Mouse (Mus musculus): ENCODE measurements around the gene Rnf222. TPM values are rescaled to one million over a fixed set of nuclear protein-coding genes. Genes with fewer than 3 reads are reported as not detected.

Rnf222 gene
- polyA plus RNA-seq, 1 experiment from 2014 or later, result 0.05 TPM

DNA sequence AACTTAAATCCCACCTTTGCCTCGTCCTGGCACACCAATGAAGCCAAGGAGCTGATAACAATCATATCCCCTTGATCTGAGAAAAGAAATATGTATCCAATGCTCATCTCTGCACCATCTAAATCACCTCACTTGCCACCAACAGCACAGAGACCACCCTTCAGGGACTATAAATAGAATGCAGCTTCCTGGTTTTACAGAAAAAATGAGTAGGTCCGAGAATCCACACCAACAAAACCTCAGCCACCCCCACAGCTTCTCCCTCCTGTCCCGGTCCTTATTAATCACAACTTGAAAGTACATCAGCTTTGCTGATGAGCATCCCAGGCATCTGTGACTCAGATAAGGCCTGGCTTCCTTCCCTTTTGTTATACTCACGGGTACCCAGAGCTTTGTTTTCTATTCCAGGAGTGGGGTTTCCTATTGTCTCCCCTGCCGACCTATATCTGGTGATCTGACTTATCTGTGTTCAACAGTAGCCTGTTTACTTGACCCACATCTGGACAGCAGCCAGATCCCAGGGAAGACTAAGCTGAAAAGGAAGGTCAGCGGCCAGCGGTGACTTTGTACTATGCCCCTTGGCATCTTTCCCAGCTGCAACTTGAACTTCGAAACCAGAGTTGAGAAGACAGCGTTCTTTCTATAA lies 23.7 kb upstream of the Rnf222 start:
- Histone ChIP-seq H3K4me3 (no peak overlapping the region), H3K4me1 (peaks cover 6% of the 10 kb centered on the region), H3K27me3 (ENCODE audit: poor library complexity, severe bottlenecking) (no peaks in the 10 kb centered on the region), H3K36me3 (replicated peaks) (no peaks in the 10 kb centered on the region), H3K9me3 (no peaks in the 10 kb centered on the region), H3K27ac (no peak overlapping the region)
- 70% methylated on average over 9 of the region's 9 CpGs for WGBS
- no peak for DNase-seq (ENCODE audit: extremely low spot score, low spot score)

DNA sequence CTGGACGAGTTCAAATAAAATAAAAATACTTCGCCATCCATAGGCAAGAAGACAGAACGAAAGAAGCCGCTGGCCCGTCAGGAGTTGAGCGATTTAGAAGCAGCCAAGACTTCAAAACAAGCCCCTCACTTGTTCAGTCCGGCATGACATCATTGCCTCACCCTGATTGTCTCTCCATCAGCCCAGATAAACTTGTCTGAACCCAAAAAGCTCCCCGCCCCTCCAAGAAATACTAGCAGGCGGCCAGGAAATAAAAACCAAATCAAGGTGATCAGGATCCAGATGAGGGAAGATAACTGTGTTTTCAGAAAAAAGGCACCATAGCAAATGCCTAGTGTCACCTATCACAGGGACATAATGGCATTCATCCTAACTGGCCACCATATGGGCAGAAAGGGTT lies 17.1 kb upstream of the Rnf222 start:
- Histone ChIP-seq H3K4me1 (peaks cover 5% of the 10 kb centered on the region; the same call in 1 of the 2 replicates), H3K36me3 (replicated peaks) (no peaks in the 10 kb centered on the region), H3K9me3 (no peaks in the 10 kb centered on the region), H3K4me3 (no peak overlapping the region), H3K27me3 (ENCODE audit: poor library complexity, severe bottlenecking) (no peaks in the 10 kb centered on the region), H3K27ac (0 out of 2 replicates have a peak overlapping the region, but pooled peaks have one; percentile 40)
- no peak for DNase-seq (ENCODE audit: extremely low spot score, low spot score)
- 89% methylated on average over 9 of the region's 9 CpGs for WGBS

DNA sequence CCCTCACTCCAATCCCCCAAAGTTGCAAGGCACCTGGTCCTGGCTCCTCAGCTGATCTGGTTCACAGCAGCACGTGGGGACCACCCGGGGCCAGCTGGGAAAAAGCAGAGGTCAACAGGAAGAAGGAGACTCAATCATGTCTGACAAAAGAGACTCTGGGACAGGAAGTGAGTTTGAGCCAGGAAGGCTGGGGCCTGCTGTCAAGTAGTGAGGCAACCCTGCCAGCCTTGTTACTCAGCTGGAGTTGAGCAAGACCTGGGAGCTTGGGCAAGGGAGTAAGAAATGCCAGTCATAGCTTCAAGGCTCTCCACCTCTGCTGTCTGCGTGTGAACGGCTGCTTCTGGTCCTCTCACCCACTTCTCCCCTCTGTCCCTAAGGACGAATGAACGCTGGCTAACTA lies 16.6 kb upstream of the Rnf222 start, which contains the start of gene Ndel1:
Ndel1 (minus strand) TSS at position 111 of the 400 bp plus-strand sequence.
- Histone ChIP-seq H3K27me3 (ENCODE audit: poor library complexity, severe bottlenecking) (no peaks in the 10 kb centered on the region), H3K4me3 (no peak within 1 kb of the TSS), H3K4me1 (peaks cover 5% of the 10 kb centered on the region; the same call in 1 of the 2 replicates), H3K9me3 (no peaks in the 10 kb centered on the region), H3K36me3 (replicated peaks) (no peaks in the 10 kb centered on the region), H3K27ac (peak within 1 kb of the TSS; percentile 40; the same call in 1 of the 2 replicates)
- WGBS, result 73% methylated on average over 6 of the region's 6 CpGs
- no peak for DNase-seq (ENCODE audit: extremely low spot score, low spot score)

DNA sequence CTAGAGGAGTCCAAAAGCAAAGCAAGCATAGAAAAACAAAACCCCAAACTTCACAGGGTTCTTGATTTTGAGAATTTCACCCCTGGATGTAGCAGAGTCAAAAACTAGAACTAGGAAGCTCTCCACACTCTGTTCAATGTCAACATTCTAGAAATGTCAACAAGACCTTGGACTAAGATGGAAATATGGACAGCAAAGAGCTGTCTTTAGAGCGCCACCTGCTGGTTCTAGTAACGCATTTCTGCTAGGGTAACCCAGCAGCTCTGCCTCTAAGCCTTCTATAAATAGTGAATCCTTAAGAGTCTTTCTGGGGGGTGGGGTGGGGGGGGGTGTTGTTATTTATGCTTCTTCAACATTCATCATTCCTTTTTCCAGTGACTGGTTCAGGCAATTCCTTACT lies 13.5 kb upstream of the Rnf222 start:
- WGBS, result 0% methylated on average over 2 of the region's 2 CpGs
- H3K4me1 ChIP-seq, result peaks cover 5% of the 10 kb centered on the region; the same call in 1 of the 2 replicates
- no peak overlapping the region for H3K4me3 ChIP-seq
- peak; percentile 45 for DNase-seq (ENCODE audit: extremely low spot score, low spot score)
- no peak overlapping the region for H3K27ac ChIP-seq
- no peaks in the 10 kb centered on the region for H3K9me3 ChIP-seq
- H3K36me3 ChIP-seq (replicated peaks), result no peaks in the 10 kb centered on the region
- no peaks in the 10 kb centered on the region for H3K27me3 ChIP-seq (ENCODE audit: poor library complexity, severe bottlenecking)

DNA sequence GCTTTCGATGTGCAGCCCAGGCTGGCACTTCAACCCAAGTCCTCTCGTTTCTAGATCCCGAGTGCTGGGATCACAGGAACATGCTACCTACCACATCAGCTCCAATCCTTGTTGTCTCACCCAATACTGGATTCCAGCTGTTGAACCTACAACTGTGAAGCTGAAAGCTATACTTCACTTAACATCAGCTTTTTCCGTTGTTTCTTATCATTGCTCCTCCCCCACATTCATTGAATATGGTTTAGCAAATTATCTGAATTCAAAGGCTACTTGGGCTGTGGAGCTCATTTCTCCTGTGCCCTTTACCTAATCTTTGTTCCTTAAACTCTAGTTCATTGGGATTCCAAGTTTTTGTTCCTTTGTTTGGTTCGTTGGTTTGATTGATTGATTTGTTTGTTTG lies 9.5 kb upstream of the Rnf222 start:
- H3K27ac ChIP-seq, result no peak overlapping the region
- no peaks in the 10 kb centered on the region for H3K4me1 ChIP-seq
- no peak for DNase-seq (ENCODE audit: extremely low spot score, low spot score)
- H3K27me3 ChIP-seq (ENCODE audit: poor library complexity, severe bottlenecking), result no peaks in the 10 kb centered on the region
- WGBS, result 90% methylated on average over 5 of the region's 5 CpGs
- H3K9me3 ChIP-seq, result no peaks in the 10 kb centered on the region
- no peak overlapping the region for H3K4me3 ChIP-seq
- H3K36me3 ChIP-seq (replicated peaks), result no peaks in the 10 kb centered on the region

DNA sequence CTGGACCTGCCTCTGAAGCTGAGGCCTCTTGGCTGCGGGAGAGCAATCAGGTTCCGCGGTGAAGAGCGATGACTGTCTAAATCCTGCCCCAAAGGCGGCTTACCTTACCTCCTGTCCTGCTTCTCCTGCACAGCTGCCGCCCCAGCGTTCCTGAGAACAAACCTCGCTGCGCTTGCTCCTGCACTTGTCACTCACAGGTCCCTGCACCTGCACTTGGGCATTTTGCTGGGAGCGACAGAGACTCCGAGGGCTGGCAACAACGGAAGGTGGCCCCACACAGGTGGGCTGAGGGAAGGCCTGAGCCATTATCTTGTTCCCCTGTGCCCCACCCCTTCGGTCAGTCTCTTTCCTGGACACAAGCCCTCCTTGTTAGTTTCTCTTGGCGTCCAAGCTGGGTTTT lies 6.2 kb upstream of the Rnf222 start:
- no peak overlapping the region for H3K27ac ChIP-seq
- H3K4me3 ChIP-seq, result no peak overlapping the region
- no peak for DNase-seq (ENCODE audit: extremely low spot score, low spot score)
- H3K4me1 ChIP-seq, result no peaks in the 10 kb centered on the region
- H3K27me3 ChIP-seq (ENCODE audit: poor library complexity, severe bottlenecking), result no peaks in the 10 kb centered on the region
- H3K9me3 ChIP-seq, result no peaks in the 10 kb centered on the region
- H3K36me3 ChIP-seq (replicated peaks), result no peaks in the 10 kb centered on the region
- 16% methylated on average over 14 of the region's 14 CpGs for WGBS

DNA sequence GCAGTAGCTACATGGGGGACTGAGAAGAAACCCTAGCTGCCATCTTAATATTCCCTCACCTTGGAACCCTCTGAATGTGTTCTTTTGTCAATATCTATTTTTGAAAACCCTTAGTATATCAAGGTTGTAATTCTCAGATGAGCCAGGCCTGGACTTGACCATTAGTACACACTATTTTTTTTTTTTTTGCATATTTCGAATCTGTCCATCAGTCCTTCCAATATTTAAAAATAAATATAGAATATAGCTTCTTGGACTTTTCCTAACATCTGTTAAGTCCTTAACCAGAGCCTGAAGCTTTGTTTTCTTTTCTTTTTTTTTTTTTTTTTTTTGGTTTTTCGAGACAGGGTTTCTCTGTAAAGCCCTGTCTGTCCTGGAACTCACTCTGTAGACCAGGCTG lies 4.5 kb upstream of the Rnf222 start:
- WGBS, result 76% methylated on average over 2 of the region's 2 CpGs
- Histone ChIP-seq H3K27me3 (ENCODE audit: poor library complexity, severe bottlenecking) (no peaks in the 10 kb centered on the region), H3K27ac (no peak overlapping the region), H3K9me3 (no peaks in the 10 kb centered on the region), H3K4me1 (no peaks in the 10 kb centered on the region; the same call in 1 of the 2 replicates), H3K36me3 (replicated peaks) (no peaks in the 10 kb centered on the region), H3K4me3 (no peak overlapping the region)
- no peak for DNase-seq (ENCODE audit: extremely low spot score, low spot score)

DNA sequence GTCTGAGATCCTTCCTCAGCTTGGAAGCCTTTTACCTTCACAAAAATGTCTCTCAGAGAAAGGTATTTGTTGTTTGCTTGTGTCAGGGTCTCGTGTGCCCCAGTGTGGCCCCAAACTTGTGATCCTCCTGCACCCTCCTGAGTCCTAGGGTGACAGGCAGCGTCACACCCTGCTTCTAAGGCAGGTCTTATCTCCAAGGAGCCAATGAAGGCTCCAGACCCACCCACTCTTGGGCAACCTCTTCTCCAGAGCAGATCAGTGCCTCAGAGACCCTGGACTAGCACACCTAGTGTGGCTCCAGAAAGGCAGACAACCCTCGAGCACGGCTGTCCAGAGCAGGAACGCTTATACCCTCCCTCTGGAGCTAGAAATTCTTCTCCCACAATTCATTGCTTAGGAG lies 4.0 kb upstream of the Rnf222 start:
- H3K4me3 ChIP-seq, result no peak overlapping the region
- no peaks in the 10 kb centered on the region for H3K36me3 ChIP-seq (replicated peaks)
- no peaks in the 10 kb centered on the region for H3K9me3 ChIP-seq
- no peaks in the 10 kb centered on the region for H3K27me3 ChIP-seq (ENCODE audit: poor library complexity, severe bottlenecking)
- H3K27ac ChIP-seq, result no peak overlapping the region
- WGBS, result 81% methylated on average over 5 of the region's 5 CpGs
- no peaks in the 10 kb centered on the region; the same call in 1 of the 2 replicates for H3K4me1 ChIP-seq
- DNase-seq (ENCODE audit: extremely low spot score, low spot score), result no peak

DNA sequence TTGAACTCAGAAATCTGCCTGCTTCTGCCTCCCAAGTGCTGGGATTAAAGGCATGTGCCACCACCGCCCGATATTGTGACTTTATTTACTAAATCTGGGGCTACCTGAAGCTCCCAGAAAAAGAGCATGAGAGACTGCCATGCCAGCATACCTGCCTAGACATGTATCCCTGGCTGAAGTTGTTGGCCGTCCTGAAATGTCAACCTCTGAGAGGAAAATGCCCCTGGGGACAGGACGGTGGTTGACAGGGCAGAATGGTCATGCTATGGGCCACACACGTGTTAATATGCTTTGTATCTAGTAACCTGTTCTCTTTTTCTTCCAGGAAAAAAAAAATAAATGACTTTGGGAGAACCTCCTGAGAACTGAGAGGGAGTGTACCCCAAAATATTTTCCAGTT lies 2.3 kb upstream of the Rnf222 start:
- H3K27me3 ChIP-seq (ENCODE audit: poor library complexity, severe bottlenecking), result no peaks in the 10 kb centered on the region
- DNase-seq (ENCODE audit: extremely low spot score, low spot score), result no peak
- no peaks in the 10 kb centered on the region for H3K9me3 ChIP-seq
- no peak overlapping the region for H3K4me3 ChIP-seq
- H3K27ac ChIP-seq, result no peak overlapping the region
- no peaks in the 10 kb centered on the region for H3K36me3 ChIP-seq (replicated peaks)
- H3K4me1 ChIP-seq, result no peaks in the 10 kb centered on the region; the same call in 1 of the 2 replicates
- 82% methylated on average over 5 of the region's 5 CpGs for WGBS

DNA sequence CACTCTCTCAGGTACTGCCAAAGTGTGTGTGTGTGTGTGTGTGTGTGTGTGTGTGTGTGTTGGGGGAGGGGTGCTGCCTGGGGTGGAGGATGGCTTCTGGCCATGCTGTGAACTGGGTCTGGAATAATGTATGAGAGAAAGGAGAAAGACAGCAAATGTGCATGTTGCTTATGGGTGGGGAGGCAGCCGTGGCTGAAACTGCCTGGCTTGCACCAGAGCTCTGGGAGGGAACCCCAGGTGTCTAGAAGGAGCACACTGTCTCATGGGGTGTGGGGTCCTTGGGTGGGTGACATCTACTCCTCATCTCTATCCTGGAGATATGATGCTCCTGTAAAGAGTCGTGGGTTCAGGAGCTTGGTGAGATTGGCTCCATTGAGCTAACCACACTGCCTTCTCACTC lies 300 bp downstream of the Rnf222 start:
- no peak for DNase-seq (ENCODE audit: extremely low spot score, low spot score)
- Histone ChIP-seq H3K27me3 (ENCODE audit: poor library complexity, severe bottlenecking) (no peaks in the 10 kb centered on the region), H3K36me3 (replicated peaks) (no peaks in the 10 kb centered on the region), H3K9me3 (no peaks in the 10 kb centered on the region), H3K4me3 (no peak overlapping the region), H3K4me1 (peaks cover 7% of the 10 kb centered on the region; the same call in 1 of the 2 replicates), H3K27ac (no peak overlapping the region)
- WGBS, result 79% methylated on average over 2 of the region's 2 CpGs

DNA sequence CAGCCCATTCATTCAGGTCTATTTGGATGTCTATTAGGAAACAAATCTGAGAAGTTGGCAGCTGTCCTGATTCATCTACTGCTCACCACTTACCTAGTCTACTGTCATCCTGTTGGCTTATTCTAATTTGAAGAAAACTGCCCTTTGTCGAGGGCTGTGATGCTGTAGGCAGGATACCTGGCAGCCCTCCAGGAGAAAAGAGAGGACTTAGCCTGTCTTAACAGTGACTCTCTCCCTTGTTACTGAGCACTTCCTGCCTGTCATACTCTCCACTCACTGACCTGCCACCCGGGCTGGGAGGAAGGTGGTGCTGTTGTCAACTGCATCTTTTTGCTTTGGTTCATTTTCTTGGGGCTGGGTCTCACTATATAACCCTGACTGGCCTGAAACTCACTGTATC lies 2.3 kb downstream of the Rnf222 start:
- H3K4me3 ChIP-seq, result no peak overlapping the region
- no peaks in the 10 kb centered on the region for H3K9me3 ChIP-seq
- DNase-seq (ENCODE audit: extremely low spot score, low spot score), result no peak
- H3K27me3 ChIP-seq (ENCODE audit: poor library complexity, severe bottlenecking), result no peaks in the 10 kb centered on the region
- WGBS, result 59% methylated on average over 2 of the region's 2 CpGs
- H3K4me1 ChIP-seq, result peaks cover 7% of the 10 kb centered on the region; the same call in 1 of the 2 replicates
- no peaks in the 10 kb centered on the region for H3K36me3 ChIP-seq (replicated peaks)
- H3K27ac ChIP-seq, result no peak overlapping the region

DNA sequence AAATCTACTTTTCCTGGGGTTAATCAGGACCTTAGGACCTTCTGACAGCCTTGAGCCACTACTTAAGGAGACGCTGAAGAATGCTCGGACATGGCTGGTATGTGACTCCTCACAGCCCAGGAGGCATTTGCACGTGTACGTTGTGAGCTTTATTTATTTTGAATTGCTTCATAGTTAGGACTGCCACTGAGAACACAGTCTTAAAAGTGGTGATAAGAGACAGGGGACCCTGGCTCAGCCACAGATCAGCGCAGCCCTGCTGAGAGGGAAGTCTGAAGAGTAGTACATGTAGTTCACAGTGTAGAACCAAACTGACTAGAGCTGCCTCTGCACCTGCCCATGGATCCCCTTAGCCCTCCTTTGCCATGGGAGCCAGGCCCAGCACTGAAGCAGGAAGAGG lies 3.5 kb downstream of the Rnf222 start:
- Histone ChIP-seq H3K4me3 (no peak overlapping the region), H3K27me3 (ENCODE audit: poor library complexity, severe bottlenecking) (no peaks in the 10 kb centered on the region), H3K4me1 (peaks cover 7% of the 10 kb centered on the region; the same call in 1 of the 2 replicates), H3K9me3 (no peaks in the 10 kb centered on the region), H3K36me3 (replicated peaks) (no peaks in the 10 kb centered on the region), H3K27ac (no peak overlapping the region)
- 85% methylated on average over 5 of the region's 5 CpGs for WGBS
- DNase-seq (ENCODE audit: extremely low spot score, low spot score), result no peak

DNA sequence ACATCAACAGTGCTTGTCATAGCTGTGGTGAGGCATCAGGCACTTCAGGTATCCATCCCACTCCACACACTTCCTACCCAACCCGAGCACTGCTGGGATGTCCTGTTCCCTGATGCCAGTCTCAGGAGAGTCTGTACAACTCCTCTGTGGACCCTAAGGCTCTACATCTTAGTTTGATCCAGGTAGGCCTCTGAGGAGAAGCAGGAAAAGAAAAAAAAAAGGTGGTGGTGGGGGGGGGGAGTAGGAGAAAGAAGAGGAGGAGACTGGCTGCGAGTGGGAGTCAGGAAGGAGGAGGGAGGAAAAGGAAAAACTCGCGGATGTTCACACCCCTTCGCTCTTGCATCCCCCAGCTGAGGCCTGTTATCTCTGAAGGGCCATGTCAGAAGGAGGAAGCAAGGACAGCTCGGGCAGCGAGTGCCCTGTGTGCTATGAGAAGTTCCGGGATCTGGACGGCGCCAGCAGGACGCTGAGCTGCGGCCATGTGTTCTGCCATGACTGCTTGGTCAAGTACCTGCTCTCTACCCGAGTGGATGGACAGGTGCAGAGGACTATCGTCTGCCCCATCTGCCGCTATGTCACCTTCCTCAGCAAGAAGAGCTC lies 4.0 kb downstream of the Rnf222 start:
- peaks cover 7% of the 10 kb centered on the region; the same call in 1 of the 2 replicates for H3K4me1 ChIP-seq
- H3K4me3 ChIP-seq, result no peak overlapping the region
- no peak overlapping the region; the same call in 1 of the 2 replicates for H3K27ac ChIP-seq
- no peaks in the 10 kb centered on the region for H3K27me3 ChIP-seq (ENCODE audit: poor library complexity, severe bottlenecking)
- no peaks in the 10 kb centered on the region for H3K36me3 ChIP-seq (replicated peaks)
- no peak for DNase-seq (ENCODE audit: extremely low spot score, low spot score)
- 81% methylated on average over 15 of the region's 15 CpGs for WGBS
- no peaks in the 10 kb centered on the region for H3K9me3 ChIP-seq

Data from forebrain, embryonic 10.5 days (tissue).